Mouse (Mus musculus) frontal cortex, adult 2 months (tissue): ENCODE measurements around the gene Cpa4. TPM values are rescaled to one million over a fixed set of nuclear protein-coding genes. Genes with fewer than 3 reads are reported as not detected.

Experiments used
- DNase-seq, 2 experiments: peaks; one replicate each; pipeline ENCODE4 v3.0.0; 2022; ENCODE audit warnings: low spot score in 1 of 2; ENCODE audit errors: extremely low spot score in 1 of 2
- polyA plus RNA-seq: library from polyadenylated mRNA; depleted of rRNA; stranded (reverse); fragments of >200 nt; gene quantifications from 2 replicates; pipeline ENCODE4 v1.2.3, GENCODE M21; 2012

Gene Cpa4
- polyA plus RNA-seq, 1 experiment, result 0.24 TPM

DNA sequence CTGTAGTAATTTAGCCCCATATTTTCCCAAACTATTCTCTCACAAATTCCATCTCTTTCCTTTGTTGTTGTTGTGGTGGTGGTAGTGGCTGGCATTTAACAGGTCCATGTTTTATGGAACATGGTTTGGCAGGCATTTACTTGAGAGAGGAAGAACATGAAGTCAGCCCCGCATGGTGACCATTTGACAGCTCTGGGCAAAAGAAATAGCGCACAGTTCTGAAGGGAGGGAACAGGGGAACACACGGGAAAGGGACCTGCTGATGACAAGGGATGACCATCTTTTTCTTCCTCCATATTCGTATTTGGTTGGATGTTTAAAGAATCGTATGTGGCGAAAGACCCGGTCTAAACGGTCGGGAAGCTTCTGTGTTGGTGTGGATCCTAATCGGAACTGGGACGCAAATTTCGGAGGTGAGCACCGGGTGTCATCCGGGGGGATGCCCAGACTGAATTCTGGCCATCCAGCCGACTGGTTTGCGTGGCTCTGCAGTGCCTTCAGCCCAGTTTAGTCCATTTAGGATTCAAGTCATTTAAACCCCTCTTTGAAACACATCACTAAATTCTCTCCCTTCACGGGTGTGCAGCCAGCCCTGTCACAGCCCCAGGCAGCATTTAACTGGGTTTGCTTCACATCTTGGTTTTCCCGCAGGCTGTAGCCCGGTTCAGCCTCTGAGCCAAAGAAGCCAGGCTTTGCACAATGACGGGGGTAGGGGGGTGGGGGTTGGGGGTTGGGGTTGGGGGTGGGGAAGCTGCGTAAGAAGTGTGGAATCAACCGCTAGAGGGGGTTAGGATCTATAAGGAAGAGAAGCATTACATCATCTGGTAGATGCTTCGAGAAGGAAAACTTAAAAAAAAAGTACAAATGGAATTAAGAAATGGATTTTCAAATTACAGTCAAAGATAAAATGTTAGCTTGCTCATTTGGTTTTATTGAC is 16.3 kb upstream of the Cpa4 start:
- DNase-seq, result no peak

DNA sequence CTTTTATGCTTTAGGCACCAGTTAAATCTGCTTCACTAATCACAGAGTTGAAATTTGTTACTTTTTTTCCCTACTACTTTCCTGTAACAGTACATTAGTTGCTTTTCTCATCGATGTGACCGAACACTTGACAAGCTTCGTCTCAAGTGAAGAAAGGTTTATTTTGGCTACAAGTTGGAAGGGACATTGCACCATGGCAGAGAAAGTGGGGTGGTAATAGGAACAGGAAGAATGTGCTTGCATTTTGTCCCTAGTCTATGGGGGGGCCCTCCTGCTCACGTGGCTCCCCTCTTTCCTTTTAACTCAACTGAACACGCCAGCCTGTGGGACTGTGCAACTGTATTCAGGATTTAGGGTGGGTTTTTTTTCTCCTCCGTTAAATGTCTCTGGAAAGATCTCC is 15.5 kb upstream of the Cpa4 start:
- no peak for DNase-seq

DNA sequence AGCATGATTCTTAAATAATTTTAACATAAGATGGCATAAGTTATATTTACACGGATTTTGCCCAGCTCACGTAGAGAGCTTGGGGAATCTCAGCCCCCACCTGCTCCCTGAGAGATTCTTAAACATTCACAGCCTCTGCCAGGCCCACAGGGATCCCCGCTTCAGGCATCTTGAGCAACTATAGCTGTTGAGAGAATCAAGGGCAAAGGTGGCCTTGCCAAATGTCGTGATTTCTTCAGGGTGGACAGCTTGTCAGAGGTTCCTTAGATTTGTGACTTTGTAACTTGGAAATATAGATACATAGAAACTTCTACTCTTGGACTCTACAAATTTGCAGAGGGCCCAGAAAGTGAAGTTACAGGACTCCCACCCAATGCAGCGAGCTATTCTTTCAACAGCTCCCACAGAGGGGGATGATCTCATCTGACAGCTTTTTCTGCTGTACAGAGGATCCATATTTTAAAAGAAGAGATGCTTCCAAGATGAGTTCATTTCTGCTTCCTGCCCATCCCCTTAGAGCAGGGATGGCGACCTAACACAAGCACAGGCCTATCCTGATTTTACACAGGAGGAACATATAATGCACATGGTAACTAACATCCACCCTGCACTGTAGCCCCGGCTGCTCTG is 14.7 kb upstream of the Cpa4 start:
- DNase-seq, result no peak

DNA sequence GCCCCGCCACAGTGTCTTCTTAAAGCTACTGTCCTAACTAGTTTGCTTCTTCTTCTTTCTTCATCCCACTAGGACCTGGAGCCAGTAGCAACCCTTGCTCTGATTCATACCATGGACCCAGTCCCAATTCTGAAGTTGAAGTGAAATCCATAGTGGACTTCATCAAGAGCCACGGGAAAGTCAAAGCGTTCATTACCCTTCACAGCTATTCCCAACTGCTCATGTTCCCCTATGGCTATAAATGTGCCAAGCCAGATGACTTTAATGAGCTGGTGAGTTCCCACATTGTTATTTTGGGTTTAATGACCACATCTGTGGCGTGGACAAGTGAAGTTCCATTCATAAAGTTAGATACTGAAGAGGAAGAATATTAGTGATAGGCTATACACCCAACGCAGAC is 14.1 kb upstream of the Cpa4 start:
- no peak for DNase-seq

DNA sequence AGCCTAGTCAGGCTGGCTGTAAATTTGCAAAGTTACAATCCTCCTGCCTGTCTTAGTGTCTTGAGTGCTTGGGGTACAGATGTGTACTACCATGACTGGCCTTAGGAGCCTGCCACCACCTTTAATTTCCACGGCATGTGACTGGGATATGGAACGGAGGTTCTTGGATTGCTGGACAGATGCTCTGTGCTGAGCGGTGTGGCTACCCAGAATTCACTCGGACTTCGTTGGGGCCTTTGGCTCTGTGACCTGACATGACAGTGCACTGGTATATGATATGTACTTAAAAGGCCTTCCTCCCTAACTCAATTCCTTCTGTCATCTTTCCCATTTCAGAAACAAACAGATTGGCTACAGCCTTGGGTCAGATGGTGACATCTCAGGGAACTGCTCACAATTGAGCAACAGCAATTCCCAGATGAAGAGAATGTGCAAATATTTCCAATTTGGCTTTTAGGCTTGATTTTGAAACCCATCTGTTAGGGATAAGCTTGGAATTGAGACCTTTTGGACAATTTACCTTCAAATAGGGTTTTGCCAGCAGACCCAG is 13.5 kb upstream of the Cpa4 start:
- DNase-seq, result no peak

DNA sequence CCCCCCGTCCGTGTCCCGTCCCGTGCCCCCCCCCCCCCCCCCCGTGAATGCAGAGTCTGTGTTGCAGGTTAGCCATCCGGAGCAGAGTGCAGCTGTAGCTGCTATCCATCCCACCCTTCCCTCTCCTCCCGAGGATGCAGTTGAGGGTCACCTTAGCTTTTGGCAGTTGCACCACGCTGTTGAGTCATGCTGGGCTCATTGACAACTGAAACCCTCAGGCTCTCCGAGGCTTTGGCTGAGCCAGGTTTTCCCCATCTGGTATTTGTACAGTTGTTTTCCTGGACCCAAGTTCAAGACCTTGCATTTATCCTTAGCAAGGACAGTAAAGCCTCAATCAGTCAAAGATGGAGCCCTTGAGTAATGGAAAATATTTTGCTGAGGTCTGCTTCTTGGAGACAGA is 12.1 kb upstream of the Cpa4 start:
- DNase-seq, result no peak

DNA sequence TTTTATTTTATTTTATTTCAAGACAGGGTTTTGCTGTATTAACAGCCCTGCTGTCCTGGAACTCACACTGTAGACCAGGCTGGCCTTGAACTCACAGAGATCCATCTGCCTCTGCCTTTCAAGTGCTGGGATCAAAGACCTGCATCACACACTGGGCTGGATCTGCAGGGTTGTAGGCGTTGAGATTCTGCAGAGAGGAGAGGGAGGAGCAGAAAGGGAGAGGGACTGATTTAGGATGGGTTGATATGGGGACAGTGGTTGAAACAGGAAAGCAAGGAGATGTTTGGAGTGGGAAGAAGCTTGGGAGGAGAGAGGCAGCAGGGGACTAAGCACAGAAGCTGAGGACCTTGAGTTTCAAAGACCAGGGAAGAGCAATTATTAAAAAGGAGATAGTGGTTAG is 8.4 kb upstream of the Cpa4 start:
- no peak for DNase-seq

DNA sequence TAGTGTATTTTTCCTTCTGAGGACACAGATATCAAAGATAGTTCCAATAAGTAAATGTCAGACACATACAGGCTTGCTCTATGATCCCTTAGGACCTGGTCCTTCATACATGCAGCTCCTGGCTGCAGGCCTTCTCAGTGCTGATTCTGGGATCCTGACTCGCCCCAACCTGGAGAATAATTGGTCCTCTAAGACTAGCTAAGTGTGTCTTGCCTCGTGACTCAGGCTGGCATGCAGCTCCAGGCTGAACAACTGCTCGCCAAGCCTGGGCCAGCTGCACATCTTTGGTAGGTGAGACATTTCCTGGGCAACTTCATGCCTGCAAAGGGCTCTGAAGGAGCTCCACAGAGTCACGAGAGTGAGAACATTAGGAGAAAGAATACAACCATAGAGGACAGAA is 6.0 kb upstream of the Cpa4 start:
- no peak for DNase-seq

DNA sequence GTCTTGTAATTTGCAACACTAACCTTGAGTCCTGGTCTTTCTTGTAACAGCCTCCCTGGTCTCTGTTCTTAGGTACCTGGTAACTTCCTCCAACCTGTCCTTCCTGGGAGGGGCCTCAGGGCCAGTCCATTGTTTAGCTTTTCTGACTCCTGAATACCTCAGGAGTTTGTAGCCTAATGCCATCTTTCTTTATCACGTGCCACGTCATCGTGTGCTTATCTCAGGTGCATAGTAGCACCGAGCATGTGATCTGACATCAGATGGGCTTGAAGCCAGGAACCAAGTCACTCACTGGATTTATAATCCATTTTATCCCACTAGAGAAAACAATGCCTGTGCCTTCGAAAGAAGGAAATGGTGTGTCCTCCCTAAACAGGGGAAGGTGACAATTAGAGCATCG is 4.6 kb upstream of the Cpa4 start:
- DNase-seq, result no peak

DNA sequence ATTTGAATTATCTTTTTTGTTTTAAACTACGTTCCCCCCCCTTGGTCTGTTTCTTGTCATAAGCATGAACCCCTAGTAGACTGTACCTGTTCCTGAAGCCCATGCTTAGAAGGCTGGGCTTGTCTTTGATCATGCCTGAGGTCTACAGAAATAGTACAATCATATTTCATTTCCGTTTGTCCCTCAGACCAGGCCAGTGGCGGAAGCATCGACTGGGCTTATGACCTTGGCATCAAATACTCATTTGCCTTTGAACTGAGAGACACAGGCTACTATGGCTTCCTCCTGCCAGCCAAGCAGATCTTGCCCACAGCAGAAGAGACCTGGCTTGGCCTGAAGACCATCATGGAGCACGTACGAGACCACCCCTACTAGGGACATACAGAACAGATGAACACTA is 4.1 kb upstream of the Cpa4 start:
- no peak for DNase-seq

DNA sequence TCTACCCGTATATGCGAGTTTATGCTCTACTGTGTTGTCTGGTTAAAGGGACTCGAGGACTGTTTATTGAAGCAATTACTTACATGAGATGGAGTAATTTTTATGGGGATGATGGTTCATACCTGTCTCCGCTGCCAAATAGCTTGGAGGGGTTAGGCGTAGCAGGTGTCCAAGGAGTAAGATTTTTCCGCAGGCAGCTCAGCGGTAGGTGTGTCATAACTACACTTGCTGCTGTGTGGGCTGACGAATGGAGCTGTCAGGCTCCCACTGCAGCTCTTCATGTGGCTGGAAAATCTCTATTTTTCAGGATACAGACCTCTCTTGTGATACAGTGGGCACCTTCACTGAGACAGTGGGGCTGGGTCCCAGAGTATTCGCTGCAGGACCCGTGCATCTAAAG is 1.2 kb downstream of the Cpa4 start:
- DNase-seq, result no peak

DNA sequence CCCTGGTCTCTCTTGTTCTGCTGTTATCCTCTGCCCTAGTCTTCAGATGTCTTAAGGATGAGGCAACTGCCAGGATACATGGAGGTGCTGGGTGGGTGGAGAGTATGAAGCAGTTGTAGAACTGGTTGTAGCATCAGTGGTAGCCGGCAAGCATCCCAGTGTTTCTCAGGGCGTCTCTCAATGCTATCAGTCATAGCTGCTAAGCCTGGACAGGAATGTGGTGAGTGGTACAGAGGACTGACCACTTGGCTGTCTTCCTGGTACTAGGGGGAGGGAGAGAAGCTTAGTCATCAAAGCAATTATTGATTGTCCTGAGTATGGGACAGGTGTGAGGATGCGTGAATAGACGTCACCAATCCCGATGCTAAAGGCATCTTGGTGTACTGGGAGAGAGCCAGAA is 1.8 kb downstream of the Cpa4 start:
- no peak for DNase-seq

DNA sequence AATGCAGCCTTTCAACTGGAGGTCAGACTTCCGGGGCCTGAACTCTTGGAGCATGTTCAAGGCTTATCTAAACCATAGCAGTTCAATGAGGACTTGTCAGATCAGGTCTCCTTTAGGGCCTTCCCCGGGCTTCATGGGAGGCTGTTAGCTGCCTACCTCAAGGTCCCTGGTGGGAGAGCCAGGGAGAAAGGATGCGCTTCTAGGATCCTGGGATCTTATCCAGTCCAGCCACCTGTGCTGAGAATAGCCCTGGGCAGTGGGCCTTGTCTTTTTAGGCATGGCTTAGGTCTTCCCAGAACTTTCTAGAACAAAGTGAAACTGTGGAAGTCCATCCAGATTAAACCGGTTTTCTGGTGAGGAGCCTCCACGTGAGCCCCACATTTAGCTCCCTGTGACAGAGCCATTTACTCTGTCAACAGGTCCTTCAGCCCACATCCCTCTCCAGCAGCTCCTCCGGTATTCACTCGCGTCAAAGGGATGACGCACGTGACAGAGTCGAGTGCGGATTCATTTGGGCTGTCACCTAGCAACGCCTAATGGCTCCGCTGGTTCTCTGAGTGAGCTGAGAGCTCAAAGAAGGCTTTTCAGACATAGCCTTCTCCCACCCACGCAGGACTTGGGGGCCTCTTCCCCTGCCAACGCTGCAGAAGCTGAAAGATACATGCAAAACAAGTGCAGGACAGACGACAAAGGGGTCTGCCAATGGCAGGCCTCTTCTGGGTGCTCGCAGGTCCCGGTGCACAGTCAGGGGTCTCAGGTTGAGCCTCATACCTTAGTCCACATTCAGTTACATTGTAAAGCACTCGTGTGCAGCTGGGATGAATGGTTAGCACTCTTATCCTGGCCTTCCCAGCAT is 4.5 kb downstream of the Cpa4 start:
- peak; percentile 85 to 90 for DNase-seq

DNA sequence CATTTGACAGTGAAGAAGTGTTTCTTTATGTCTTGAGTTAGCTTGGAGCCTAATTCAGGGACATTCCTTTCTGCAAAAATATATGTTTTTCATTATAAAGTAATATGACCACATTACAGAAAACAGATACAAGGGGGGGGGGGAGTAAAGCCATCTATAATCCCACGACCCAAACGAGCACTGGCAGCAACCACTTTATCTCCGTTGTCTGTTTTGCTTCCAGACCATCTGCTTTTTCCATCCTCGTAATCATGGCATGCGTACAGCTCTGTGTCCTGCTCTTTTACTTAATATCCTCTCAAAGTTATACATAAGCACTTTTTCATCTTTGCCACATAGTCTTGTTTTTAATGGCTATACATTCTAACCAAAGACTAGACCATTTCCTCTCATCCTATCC is 5.2 kb downstream of the Cpa4 start:
- no peak for DNase-seq

DNA sequence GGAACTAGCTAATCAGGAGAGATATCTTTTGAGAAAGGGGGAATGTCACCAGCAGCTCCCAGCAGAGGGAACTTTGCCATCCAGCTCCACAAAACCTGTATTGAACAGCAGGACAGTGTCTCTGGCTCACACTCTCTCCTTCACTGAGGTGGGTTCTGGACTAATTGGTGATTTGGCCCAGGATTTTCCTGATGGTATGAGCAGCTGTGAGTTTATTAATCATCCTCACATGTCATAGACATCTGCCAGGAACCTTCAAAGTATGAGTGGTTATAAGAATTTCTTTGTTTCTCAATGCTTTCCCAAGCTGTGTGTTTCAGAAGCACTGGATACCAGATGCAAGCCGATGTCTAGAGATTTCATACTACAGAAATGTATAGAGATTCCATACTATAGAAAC is 6.8 kb downstream of the Cpa4 start:
- DNase-seq, result no peak

DNA sequence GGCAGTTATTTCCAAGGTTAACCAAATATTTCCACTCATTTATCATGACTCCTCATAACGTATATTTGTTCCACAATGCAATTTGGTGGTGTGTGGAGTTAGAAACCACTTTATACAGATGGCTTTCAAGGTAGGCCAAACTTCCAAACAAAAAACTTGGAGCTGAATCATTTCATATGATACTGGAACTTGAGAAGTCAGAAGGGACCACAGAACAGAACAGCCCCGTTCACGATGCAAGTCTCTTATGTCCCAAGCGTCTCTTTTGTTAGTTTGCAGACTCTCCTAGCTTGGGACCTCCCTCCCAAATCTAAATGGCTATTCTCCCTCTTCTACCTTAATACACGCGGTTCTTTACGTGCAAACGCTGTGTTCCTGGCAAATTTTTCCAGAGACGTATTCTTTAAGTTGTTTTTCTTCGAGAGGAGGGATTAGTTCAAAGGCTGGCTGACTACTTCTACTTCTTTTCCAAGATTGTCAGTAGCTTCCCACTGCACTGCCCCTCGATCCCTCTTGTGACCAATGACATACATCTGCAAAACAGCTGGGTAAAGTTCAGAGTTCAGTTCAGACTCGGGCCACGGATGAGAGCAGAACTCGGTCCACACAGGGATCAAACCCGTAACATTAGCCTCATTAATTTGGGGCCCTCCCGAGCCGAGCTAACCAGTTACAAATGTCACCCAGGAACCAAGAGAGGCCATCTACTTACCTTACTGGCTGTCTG is 8.5 kb downstream of the Cpa4 start:
- DNase-seq, result no peak

DNA sequence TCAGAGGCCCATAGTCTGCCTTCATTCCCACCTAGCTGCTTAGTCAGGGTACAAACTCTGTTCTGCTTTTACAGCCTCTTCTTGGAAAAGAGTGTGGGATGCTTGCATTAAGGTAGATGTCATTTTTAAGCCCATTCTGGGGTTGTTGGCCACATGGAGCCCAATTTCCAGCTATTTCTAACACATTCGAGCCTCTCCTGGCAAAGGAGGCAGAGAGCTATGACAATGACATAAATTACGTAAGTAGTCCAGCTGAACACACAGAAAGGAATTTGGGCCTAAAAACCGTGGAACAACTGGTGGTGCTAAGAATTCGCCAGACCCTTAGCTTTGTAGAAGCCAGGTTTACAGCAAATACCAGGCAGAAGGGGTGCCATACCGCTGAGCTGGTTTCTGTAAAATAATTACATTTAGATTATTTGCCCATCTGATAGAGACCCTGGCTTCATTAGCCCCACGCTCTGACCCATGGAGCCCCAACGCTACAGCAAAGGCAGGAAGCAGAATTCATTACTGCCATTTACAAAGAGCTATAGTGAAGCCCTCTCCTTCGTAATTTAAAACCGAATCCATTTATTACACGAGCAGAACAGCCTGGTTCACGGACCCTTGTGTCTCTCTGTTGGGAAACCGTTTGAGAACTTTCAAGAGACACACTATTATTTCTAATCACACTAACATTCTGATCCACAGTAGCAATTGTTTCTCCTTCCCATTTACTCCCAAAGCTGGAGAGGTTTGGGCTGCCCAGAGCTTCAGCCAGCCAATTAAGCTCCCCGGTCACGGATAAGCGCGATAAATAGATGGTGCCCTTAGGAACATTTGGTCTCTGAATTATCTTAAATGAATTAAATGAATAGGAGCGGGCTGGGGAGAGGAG is 12.0 kb downstream of the Cpa4 start:
- DNase-seq, result peak in 1 of 2 experiments; percentile 37

DNA sequence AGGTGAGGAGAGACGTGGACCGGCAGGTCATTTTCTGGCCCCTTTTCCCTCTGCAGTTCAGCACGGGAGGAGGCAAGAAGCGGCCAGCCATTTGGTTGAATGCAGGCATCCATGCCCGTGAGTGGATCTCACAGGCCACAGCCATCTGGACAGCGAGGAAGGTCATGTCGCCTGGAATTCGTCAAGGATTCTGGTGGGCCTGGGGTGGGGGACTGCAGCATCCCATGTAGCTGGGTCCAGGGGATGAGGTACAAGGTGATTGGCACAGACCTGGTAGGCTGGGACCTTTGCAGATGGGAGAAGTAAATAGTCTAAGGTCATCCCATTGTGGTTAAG is 12.6 kb downstream of the Cpa4 start:
- DNase-seq, result no peak

DNA sequence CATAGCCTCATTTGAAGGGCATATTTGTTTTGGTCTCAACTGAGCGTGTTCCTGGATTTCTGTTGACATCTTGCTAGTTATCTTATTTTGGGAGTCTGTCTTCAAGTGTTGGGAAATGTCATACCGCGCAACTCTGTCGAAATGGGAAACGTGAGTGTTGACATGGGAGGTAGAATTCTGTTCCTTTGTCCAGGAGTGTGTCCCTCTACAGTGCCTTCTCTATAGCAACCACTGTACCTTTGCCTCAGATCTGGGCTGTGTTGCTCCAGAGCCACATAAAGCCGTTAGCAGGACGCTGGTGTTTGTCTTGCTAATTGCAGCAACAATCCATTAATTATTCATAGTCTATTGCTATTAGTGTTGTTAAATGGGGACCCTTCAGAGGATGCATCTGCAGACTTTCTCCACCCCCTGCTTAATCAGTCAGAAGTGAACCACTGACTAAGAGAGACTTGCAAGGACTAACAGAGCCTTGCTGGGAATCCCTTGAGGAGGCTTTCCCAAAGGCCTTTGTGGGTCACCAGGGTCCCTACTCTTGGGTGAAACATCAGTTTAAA is 18.8 kb downstream of the Cpa4 start:
- no peak for DNase-seq
